7 mouse cellular contexts compared by ENCODE assay signal in the genomic region with DNA sequence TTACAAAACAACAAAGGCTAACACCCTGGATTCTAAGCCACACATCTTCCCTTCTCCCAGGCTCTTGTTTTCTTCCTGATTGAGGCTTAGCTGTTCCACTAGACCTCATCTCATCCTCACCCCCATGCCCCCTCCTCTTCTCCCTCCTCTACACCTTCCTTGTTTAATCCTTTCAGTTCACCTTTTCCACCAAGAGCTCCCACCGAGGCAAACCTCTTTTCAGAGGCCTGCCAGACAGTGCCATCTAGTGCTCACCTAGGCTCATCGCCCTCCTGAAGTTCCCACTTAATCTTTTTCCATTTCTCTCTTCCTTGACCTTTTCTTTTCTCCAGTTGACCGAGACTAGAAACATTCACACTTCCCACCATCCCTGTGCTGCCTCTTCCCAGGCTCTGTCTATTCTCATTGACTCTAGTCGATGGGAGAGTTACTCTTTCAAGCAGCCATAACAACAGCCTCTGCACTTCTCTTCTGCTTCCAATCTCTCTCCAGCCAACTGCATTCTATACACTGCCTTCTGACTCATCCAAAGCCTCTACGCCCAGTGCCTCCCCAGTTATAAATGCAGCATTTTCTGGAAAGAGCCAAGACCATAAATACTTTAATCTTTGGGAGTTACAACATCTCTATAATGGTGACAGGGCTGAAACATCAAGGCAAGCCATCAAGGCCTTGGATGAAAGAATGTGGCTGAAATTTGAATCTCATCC. TPM values are rescaled to one million over a fixed set of nuclear protein-coding genes. Genes with fewer than 3 reads are reported as not detected.
DNase-seq lines count a peak whose midpoint lies in the region; ATAC-seq and TF ChIP-seq lines count a peak whose summit lies in the region.

No protein-coding gene starts in this region.

- 34% methylated on average over 5 of the region's 5 CpGs for WGBS in kidney, postnatal 0 days
- 35% methylated on average over 5 of the region's 5 CpGs for WGBS in kidney, embryonic 14.5 days

- H3K9ac ChIP-seq in kidney, postnatal 0 days (ENCODE audit: low read depth, low read length) = no peak overlapping the region
- no peak overlapping the region for H3K9ac ChIP-seq in kidney, embryonic 14.5 days (ENCODE audit: low read depth, low read length)

- no peaks in the 10 kb centered on the region for H3K4me1 ChIP-seq in kidney, postnatal 0 days (replicated peaks; ENCODE audit: insufficient read depth, low read length)
- H3K4me1 ChIP-seq in kidney, embryonic 14.5 days (ENCODE audit: control insufficient read depth, insufficient read depth, low read length) = no peaks in the 10 kb centered on the region
- H3K4me1 ChIP-seq in E14TG2a.4 (replicated peaks; ENCODE audit: low read depth, low read length) = no peaks in the 10 kb centered on the region

- no peak overlapping the region for H3K4me3 ChIP-seq in kidney, postnatal 0 days (replicated peaks; ENCODE audit: low read depth, low read length)
- H3K4me3 ChIP-seq in kidney, embryonic 14.5 days (ENCODE audit: low read length) = no peak overlapping the region
- no peak overlapping the region for H3K4me3 ChIP-seq in E14TG2a.4 (replicated peaks; ENCODE audit: low read length)

- no peak overlapping the region for H3K27ac ChIP-seq in kidney, postnatal 0 days
- H3K27ac ChIP-seq in kidney, embryonic 14.5 days (ENCODE audit: low read depth, low read length) = no peak overlapping the region

- DNase-seq in kidney, postnatal 0 days (ENCODE audit: low spot score) = peak; percentile 69
- peak; percentile 24 for DNase-seq in adrenal gland, adult 2 months
- DNase-seq in kidney, postnatal 25 days = peak; percentile 51 to 52
- no peak for DNase-seq in cerebellum, adult 9-11 months

- no peaks in the 10 kb centered on the region for H3K27me3 ChIP-seq in kidney, postnatal 0 days (ENCODE audit: insufficient read depth, low read length)
- H3K27me3 ChIP-seq in kidney, embryonic 14.5 days (ENCODE audit: control insufficient read depth, insufficient read depth, low read length) = no peaks in the 10 kb centered on the region
- peaks cover 5% of the 10 kb centered on the region; the same call in 1 of the 2 replicates for H3K27me3 ChIP-seq in E14TG2a.4 (ENCODE audit: insufficient read depth, low read length)

- no peak overlapping the region for H3K4me2 ChIP-seq in kidney, postnatal 0 days (ENCODE audit: low read length)
- H3K4me2 ChIP-seq in kidney, embryonic 14.5 days (replicated peaks; ENCODE audit: low read depth, low read length) = no peak overlapping the region

- H3K36me3 ChIP-seq in kidney, postnatal 0 days (ENCODE audit: insufficient read depth, low read length) = no peaks in the 10 kb centered on the region
- no peaks in the 10 kb centered on the region for H3K36me3 ChIP-seq in kidney, embryonic 14.5 days (ENCODE audit: control insufficient read depth, insufficient read depth, low read length)
- no peaks in the 10 kb centered on the region for H3K36me3 ChIP-seq in E14TG2a.4 (ENCODE audit: insufficient read depth, low read length)

- ATAC-seq in kidney, postnatal 0 days (replicated peaks; ENCODE audit: low FRiP score, low read depth) = no peak
- ATAC-seq in kidney, embryonic 14.5 days (ENCODE audit: low FRiP score, low TSS enrichment) = no peak
- peak; percentile 73 for ATAC-seq in neutrophil, adult 5-6 weeks (ENCODE audit: extremely low read depth, insufficient number of reproducible peaks, low FRiP score, poor library complexity, severe bottlenecking)

- H3K9me3 ChIP-seq in kidney, postnatal 0 days (replicated peaks; ENCODE audit: low read length) = no peaks in the 10 kb centered on the region
- H3K9me3 ChIP-seq in kidney, embryonic 14.5 days (ENCODE audit: control insufficient read depth, low read length) = no peaks in the 10 kb centered on the region
- H3K9me3 ChIP-seq in E14TG2a.4 (ENCODE audit: low read length) = no peaks in the 10 kb centered on the region

- TF ChIP-seq CTCF in kidney, postnatal 0 days (IDR thresholded peaks at IDR 0.05; ENCODE audit: low read depth) = peak; percentile 79
- TF ChIP-seq CTCF in E14TG2a.4 (conservative IDR thresholded peaks at IDR 0.05; ENCODE audit: low read length) = peak; percentile 48

RNA-seq across cellular contexts. Expression of a gene that starts 43.9 kb away (rescaled TPM):
- 45.9 and 51.2 TPM in 2 replicates for polyA plus RNA-seq in kidney, postnatal 0 days (2015; fragmentation: Nextera tagmentation; extraction: Ambion mirVana)
- polyA plus RNA-seq in kidney, embryonic 14.5 days (2014; fragmentation: Nextera tagmentation; extraction: Ambion mirVana) = 13.0 and 19.4 TPM in 2 replicates
- total RNA-seq in adrenal gland, adult 2 months (2021) = 10 to 100 TPM; 21.1 to 28.5 TPM
- polyA plus RNA-seq in adrenal gland, adult 2 months (2012; rRNA removed) = 8.1 and 13.3 TPM in 2 replicates
- 49.9 and 57.6 TPM in 2 replicates for total RNA-seq in neutrophil, adult 5-6 weeks (2017)
